Mouse (Mus musculus) ES-Bruce4 (cell line): Measurements from ENCODE around the gene Colca2. TPM values are rescaled to one million over a fixed set of nuclear protein-coding genes. Genes with fewer than 3 reads are reported as not detected.

Source experiments
- H3K27ac ChIP-seq: 2 replicates; pipeline ENCODE4 v1.5.1; 2012; ENCODE audit warnings: low read length, inconsistent platforms; ENCODE audit not compliant: insufficient read depth
- H3K27me3 ChIP-seq: 2 replicates; pipeline ENCODE4 v1.6.1; 2012; ENCODE audit warnings: mild to moderate bottlenecking, low read length, inconsistent platforms; ENCODE audit not compliant: control insufficient read depth, poor library complexity, insufficient read depth, severe bottlenecking
- H3K36me3 ChIP-seq: 2 replicates; pipeline ENCODE4 v1.6.1; 2012; ENCODE audit warnings: inconsistent platforms, mild to moderate bottlenecking, low read length, moderate library complexity; ENCODE audit not compliant: control insufficient read depth, poor library complexity, insufficient read depth, severe bottlenecking
- H3K4me1 ChIP-seq: one replicate; pipeline ENCODE4 v1.8.1; 2011; ENCODE audit warnings: low read length; ENCODE audit not compliant: control insufficient read depth, insufficient read depth
- H3K4me3 ChIP-seq: 2 replicates; pipeline ENCODE4 v1.5.1; 2011; ENCODE audit warnings: low read depth, mild to moderate bottlenecking, low read length
- H3K9ac ChIP-seq: 2 replicates; pipeline ENCODE4 v1.6.1; 2012; ENCODE audit warnings: low read depth, mild to moderate bottlenecking, inconsistent platforms; ENCODE audit not compliant: poor library complexity, severe bottlenecking
- H3K9me3 ChIP-seq: replicated peaks from 2 replicates; pipeline ENCODE4 v1.6.1; 2012; ENCODE audit warnings: mild to moderate bottlenecking, low read length, inconsistent platforms; ENCODE audit not compliant: control insufficient read depth, poor library complexity, insufficient read depth, severe bottlenecking
- CTCF ChIP-seq: IDR thresholded peaks from one replicate; pipeline ENCODE4 v1.8.1; 2011; ENCODE audit warnings: low read depth, low read length
- EP300 ChIP-seq: IDR thresholded peaks from 2 replicates; pipeline ENCODE4 v1.6.1; 2011; ENCODE audit warnings: low read depth, low read length; ENCODE audit not compliant: insufficient read depth
- POLR2A ChIP-seq: IDR thresholded peaks from one replicate; pipeline ENCODE4 v1.8.1; 2011; ENCODE audit warnings: low read length; ENCODE audit not compliant: insufficient read depth
- polyA plus RNA-seq: library from polyadenylated mRNA; stranded (reverse); fragments of >200 nt; gene quantifications from 2 replicates; pipeline ENCODE4 v1.2.4, GENCODE M21; 2011; ENCODE audit warnings: low read depth; ENCODE audit not compliant: missing spikeins, insufficient read depth, insufficient read length

Gene Colca2
- polyA plus RNA-seq, 1 experiment, result 0.48 TPM

GRCm38 (mm10) chr9:51277834-51278498, 403 bp downstream of the Colca2 start:
- Histone ChIP-seq H3K4me1 (no peaks in the 10 kb centered on the region), H3K27ac (no peak overlapping the region), H3K9ac (peak overlapping the region; percentile 36), H3K4me3 (peak overlapping the region; percentile 60; the same call in 1 of the 2 replicates), H3K27me3 (no peaks in the 10 kb centered on the region; the same call in 1 of the 2 replicates), H3K9me3 (no peaks in the 10 kb centered on the region), H3K36me3 (no peaks in the 10 kb centered on the region)
- TF ChIP-seq CTCF, result no peak
- TF ChIP-seq POLR2A, result no peak

- H3K27ac ChIP-seq, result no peak overlapping the region
Measured at GRCm38 (mm10) chr9:51274678-51275077, 3.7 kb downstream of the Colca2 start.

DNA sequence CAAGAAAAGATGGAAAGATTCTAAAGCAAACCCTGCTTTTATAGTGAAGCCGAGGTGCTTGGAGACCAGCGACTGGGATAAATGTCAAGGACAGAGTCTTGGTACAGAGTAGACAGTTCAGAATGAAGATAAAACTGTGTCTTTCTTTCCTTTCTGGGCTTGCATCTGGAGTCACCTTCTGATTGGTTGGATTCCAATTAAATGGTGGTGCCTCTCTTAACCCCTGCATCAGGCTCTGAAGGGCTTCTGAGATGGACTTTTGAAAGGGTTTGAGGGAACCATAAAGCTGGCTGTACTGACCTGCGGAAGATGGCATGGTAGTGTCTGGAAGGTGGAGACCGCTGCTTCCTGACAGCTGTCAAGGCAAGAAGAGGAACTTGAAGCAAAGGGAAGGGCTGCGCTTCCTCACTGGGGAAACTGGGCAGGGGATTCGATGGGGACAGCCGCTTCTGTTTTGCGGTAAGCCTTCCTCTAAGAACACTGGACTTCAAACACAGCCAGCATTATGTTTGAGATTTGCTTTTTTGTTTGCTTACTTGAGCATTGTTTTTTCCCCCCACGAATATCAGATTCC, 4.7 kb downstream of the Colca2 start:
- TF ChIP-seq POLR2A, result no peak
- no peak for TF ChIP-seq CTCF
- TF ChIP-seq EP300, result no peak
- Histone ChIP-seq H3K4me1 (no peaks in the 10 kb centered on the region), H3K27ac (no peak overlapping the region), H3K27me3 (no peaks in the 10 kb centered on the region), H3K36me3 (no peaks in the 10 kb centered on the region), H3K4me3 (no peak overlapping the region), H3K9ac (no peak overlapping the region), H3K9me3 (no peaks in the 10 kb centered on the region)

More at GRCm38 (mm10) chr9:51274678-51275077, 3.7 kb downstream of the Colca2 start:
- Histone ChIP-seq H3K36me3 (no peaks in the 10 kb centered on the region), H3K9me3 (no peaks in the 10 kb centered on the region), H3K4me3 (no peak overlapping the region), H3K4me1 (no peaks in the 10 kb centered on the region), H3K9ac (no peak overlapping the region), H3K27me3 (no peaks in the 10 kb centered on the region)
- TF ChIP-seq POLR2A (no peak), CTCF (no peak)

DNA sequence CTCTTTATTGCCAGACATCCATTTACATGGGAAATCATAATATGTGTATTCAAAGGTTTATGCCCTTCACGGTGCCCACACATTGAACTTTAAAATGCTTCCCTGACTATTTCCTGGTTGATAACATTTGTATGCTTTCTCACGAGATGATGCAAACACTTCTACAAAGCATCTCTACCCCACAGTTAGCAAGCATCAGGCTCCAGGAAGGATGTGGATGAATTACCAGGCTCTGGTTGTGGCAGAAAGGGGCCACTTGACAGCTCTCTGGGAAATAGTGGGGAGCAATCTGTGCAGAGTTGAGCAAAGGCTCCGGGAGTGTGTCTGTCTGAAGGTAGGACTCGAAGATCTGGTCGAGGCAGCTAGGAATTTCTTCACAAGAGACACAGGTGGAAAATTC, 6.3 kb downstream of the Colca2 start:
- Histone ChIP-seq H3K9ac (no peak overlapping the region), H3K4me3 (no peak overlapping the region), H3K4me1 (no peaks in the 10 kb centered on the region), H3K27ac (no peak overlapping the region), H3K27me3 (no peaks in the 10 kb centered on the region), H3K36me3 (no peaks in the 10 kb centered on the region), H3K9me3 (no peaks in the 10 kb centered on the region)
- TF ChIP-seq CTCF (no peak), EP300 (no peak), POLR2A (no peak)

DNA sequence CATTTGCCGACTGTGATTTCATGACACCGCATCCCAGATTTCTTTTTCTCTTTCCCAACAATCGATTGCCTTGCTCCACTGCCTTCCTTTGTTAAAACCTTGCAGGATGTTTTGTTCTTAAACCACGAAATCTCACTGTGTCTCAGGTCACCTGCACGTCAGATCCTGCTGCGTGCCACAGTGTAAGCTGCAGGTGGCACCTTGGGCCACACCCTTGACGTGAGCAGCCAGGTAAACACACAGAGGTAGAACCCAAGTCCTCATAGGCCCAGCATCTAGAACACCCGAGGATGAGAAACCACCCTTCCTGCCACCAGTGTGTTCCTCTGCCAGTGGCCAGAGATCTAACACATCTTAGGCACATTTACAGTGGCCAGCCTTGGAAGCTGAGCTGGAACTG, 7.3 kb downstream of the Colca2 start:
- TF ChIP-seq EP300 (no peak), CTCF (no peak), POLR2A (no peak)
- no peaks in the 10 kb centered on the region for H3K9me3 ChIP-seq
- no peaks in the 10 kb centered on the region for H3K27me3 ChIP-seq

DNA sequence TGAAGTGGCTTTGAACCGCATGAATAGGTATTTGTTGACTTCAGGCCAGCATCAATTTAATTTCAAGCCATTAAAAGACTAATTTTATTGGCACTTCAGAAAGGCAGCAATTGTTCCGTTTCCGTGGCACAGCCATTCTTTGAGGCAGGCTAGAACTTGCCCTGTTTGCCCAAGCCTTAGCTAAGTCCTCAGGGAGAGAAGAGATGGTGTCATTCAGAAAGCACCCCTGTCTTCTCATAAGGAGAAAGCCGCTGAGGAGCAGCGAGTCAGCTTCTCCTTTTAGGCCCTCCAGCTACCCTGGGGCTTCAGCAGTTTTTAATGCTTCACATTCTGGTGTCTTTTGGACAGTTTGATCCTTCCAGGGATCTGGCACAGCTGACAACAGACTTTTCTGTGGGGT, 9.5 kb downstream of the Colca2 start:
- Histone ChIP-seq H3K4me3 (no peak overlapping the region), H3K27ac (no peak overlapping the region), H3K36me3 (no peaks in the 10 kb centered on the region), H3K9ac (no peak overlapping the region), H3K9me3 (no peaks in the 10 kb centered on the region), H3K27me3 (no peaks in the 10 kb centered on the region), H3K4me1 (no peaks in the 10 kb centered on the region)
- no peak for TF ChIP-seq CTCF
- TF ChIP-seq EP300, result no peak
- no peak for TF ChIP-seq POLR2A

More for the DNA sequence above, 7.3 kb downstream of the Colca2 start:
- Histone ChIP-seq H3K36me3 (no peaks in the 10 kb centered on the region), H3K9ac (no peak overlapping the region), H3K4me3 (no peak overlapping the region), H3K4me1 (no peaks in the 10 kb centered on the region), H3K27ac (no peak overlapping the region)
